Mouse (Mus musculus) neural tube, embryonic 10.5 days (tissue): ENCODE results near the gene Cpped1.

Source experiments
- DNase-seq: peaks from one replicate; pipeline ENCODE4 v3.0.0-alpha.2; 2017; ENCODE audit warnings: low spot score; ENCODE audit errors: extremely low spot score

The Cpped1 gene

DNA sequence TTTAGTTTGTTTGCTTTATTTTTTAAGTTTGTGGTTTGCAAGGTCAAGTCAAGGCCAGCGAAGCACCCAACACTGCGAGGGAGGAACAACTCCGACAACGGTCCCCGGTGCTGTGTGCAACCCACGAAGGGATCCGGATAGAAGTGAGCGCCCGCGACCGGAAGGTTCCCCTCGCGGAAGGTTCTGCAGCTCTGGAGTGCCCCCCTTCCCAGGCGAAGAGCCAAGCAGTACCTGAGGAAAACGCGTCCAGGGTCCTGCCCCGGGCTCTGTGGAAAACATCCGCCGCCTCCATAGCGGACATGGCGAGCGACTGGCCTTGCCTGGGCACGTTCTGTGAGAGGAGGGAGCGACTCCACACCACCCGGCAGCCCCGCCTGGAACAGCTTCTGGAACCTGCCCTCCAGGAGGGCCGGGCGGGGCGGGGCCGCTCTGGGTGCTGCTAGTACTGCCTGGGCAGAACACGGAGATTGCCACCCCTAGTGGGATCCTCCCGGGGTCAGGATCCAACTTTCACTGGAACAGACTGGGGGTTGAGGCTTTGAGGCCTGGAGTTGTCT, at the start of gene Cpped1:
TSS of gene Cpped1 (minus strand) at position 411 of the 557 bp plus-strand sequence.
- peak; percentile 90 for DNase-seq

DNA sequence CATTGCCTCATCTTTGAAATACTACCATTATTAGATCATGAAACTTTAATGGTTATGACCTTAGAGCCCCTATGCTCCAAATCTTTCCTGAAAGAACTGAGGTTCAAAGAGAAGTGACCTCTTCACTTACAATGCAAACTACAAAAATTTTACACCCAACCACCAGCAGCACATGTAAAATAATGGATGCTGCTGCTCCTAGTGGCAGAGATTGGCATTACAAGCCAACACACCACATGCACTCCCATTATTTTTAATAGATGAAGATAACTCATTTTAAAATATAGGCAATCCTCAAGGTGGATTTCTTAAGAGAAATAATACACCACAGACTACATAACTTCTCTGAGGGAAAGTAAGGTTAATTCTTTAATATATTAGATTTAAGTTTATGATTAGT, 31.2 kb upstream of the Cpped1 start:
- peak; percentile 17 for DNase-seq

DNA sequence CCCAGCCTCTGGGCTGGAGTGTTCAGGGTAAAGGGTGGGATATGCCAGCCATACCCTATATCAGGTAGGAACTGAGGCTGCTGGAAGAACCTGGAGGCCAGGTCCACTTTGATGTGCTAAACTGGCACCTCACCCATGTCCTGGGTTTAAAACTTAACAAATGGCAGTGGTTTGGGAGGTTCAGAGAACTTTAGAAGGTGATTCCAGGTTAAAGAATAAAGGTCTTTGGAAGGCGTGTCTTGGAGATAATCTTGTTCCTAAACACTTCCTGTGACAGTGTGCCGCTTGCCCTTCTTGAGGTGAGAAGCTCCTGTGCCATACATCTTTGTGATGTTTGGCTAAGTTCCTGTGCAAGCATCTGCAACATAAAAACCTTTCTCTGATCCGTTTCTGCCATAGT, 1.6 kb upstream of the Cpped1 start:
- no peak for DNase-seq

DNA sequence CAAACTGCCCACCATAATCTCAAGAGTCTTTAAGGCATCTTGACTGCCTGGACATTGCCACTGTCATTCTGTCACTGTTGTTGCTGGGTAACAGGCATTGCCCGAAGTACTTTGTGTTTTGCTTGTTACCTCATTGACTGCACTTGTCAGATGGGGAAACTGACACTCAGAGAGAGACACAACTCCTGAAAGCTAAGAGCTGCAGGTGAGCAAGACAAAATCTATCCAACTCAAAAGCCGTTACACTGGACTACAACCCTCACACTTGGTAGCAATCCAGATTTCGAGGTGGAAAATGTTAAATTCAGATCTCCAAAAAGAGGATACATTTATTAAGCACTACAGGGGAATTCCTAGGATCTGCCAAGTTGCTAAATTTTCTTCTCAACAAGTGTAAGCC, 572 bp upstream of the Cpped1 start:
- no peak for DNase-seq

DNA sequence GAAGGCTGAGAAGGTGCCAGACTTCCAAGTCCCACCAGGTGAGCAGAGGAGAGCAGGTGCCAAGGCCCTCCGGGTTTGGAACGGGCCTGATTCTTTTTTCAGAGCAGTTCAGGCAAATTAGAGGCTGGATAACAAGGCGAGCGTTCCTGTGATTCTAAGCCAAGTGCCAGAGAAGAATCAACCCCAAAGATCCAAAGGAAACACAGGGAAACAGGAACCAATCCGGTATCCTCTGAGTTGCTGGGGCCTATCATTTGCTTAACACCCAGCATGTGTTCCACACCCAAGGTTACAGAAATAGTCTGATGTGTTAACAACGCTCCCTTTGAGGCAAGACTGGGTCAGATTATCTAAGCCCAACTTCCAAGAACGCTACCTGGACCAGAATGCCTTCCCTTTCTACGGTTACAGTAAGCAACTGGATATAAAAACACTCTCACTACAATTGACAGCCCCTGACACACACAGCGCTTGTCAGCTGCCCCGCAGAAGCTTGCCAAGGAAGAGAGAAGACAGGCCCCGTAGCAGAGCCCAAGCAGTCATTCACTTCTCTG, 707 bp downstream of the Cpped1 start:
- no peak for DNase-seq

DNA sequence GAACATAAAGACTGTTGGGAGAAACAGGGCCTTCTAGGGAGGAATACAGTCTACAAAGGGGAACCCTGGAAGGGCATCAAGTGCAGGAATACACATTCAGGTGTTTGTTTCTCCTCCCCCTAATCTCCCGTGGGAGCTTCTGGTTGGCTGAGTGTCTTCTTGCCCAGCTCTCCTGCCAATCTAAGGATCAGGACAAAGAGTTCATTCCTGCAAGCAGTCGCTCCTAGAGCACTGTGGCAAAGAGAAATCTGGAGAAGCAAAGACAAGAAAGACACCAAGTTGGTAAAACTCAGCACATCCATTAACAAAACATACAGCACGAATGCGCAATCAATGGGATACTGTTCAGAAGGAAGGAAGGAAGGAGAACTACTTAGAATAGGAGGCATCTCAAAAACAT, 1.4 kb downstream of the Cpped1 start:
- no peak for DNase-seq

DNA sequence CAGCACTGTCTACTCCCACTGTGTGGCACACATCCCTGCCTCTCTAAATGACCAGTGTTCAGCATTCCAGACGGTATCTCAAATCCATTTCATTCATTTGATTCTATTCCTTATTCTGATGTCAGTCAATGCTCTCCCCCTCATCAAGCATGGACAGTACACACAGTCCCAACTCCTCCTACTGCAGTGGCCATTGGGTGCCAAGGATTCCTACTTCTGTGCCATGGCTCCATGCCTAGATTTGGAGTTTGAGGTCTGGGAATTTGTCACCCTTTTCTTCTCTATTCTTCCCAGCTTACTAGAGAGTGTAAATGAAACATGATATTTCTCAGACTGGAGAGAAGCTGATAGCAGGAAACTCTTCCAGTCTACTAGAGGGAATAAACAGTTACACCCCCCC, 2.3 kb downstream of the Cpped1 start:
- DNase-seq: no peak

DNA sequence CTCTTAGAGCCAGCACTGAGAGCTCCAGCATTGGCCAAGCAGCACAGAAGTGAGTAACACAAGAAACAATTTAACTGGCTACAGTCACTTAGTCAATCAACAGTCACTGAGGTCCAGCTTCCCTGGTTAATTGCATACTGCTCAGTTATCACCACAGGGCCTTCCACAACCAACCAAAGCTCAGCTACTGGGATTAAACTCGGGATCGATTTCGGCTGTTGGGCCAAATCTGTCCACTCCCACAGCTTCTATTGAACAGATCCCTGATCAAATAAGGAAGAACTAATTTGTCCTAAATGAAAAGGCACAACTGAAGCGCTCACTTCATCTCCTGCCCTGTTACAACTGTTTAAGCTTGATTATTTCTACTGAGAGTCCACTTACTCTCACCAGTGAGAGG, 4.0 kb downstream of the Cpped1 start:
- DNase-seq: no peak

DNA sequence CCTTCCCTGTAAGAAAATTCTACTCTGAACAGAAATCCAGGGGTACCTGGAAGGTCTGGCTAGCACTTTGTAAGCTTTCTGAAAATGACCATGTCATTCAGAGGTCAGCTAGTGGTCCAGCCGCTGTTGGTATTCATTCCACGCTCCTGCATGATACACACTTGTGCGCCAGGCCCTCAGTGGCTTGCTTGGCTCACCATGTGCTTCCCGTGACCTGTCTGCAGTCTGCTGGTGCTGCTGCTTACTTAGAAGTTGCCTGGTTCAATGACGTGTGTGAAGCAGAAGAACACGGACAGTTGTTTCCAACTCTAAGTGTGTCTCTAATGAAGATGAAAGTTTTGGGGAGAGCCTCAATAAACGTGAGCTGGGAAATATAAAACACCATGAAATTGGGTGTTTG, 7.2 kb downstream of the Cpped1 start:
- DNase-seq: no peak

DNA sequence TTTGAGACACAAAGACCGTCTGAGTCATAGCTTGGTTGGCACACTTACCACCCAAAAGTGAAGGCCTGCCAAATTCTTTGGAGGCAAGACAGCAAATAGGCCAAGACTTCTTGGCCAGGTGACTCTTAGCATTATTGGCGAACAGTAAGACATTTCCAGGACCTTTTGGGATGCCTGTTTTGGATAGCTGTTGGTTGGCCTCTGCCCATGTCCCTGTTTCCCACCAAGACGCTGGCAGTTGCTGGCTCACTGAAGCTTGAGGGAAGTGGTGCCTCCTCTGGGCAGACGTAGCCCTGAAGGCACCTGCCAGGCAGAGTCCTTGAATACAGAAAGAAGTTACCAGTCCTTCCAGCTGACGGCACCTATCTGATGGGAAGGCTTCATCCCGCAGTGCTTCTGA, 8.9 kb downstream of the Cpped1 start:
- DNase-seq: no peak

DNA sequence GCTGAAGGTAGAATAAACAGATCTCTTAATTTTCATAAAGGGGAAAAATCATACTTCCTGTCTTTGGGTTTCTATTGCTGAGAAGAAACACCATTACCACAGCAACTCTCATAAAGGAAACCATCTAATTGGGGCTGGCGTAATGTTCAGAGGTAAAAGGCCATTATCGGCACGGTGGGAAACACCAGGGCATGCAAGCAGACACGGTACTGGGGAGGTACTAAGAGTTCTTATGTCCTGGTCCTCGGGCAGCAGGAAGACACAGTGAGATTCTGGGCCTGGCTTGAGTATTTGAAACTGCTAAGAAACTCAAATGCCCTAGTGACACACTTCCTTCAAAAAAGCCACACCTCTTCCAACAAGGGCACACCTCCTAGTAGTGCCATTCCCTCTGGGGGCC, 12.8 kb downstream of the Cpped1 start:
- DNase-seq: no peak

DNA sequence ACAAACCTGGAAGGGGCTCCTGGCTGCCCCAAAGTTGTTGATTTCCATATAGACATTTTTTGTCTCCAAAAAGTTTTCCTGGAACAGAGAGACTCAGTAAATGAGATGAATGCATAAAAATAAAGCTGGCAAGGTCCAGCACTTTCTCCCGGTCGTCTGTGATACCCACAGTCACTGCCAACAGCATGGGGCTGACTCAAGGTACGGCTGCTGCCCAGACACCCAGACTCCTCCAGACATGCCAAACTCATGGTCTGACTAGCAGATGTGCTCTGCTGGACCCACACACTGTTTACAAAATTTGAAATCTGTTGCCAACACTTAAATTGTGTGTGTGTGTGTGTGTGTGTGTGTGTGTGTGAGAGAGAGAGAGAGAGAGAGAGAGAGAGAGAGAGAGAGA, 14.4 kb downstream of the Cpped1 start:
- DNase-seq: no peak

DNA sequence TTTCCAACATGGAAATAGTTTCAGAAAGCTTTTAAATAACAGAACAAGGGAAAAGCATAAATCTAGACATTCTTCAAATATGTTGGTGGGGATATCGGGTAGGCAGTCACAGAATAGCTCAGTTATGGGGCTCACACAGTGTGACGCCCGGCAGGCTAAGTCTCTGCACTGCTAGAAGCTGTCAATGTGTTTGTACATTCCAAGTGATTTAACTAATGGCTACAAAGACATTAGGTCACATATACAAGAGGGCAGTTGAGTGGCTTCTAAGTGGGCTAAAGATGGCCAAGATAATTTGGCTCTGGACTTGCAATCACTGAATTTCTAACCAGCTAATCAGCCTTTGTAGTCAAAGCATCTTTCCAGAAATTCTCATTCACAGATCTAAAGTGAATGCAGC, 19.1 kb downstream of the Cpped1 start:
- DNase-seq: no peak

DNA sequence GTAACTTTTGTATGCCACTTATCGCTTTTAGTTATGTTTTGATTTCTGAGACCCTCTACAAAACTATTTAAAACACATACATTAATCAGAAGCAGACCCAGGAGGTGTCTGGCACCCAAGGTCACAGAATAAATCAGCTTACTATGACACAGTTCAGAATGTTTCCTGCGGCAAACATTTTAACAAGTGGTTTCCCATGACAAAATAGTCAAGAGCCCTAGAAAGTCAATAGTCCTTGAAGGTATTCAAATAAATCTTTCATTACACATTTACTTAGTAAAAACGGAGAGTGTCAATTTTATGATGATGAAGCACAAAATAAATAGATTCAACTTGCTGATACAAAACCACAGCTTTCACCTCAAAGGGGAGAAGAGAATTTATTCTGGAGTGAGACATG, 19.5 kb downstream of the Cpped1 start:
- DNase-seq: no peak

DNA sequence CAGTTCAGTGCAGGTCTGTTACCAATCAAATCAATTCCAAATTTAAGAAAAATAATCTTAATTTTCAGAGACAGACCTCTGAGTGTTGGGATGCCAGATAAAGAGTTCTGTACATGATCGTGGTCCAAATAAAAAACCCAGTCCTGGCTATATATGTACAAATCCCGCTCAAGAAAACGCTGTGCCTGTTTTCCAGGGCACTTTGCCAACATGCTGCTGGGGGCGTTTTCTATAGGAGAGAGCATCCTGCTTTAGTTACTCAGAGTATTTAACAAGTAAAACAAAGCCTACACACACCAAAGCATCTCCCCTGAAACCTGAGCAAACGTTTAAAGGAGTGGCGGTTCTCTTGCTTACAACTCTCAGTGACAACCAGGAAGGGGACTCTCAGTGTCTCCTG, 27.4 kb downstream of the Cpped1 start:
- DNase-seq: no peak

DNA sequence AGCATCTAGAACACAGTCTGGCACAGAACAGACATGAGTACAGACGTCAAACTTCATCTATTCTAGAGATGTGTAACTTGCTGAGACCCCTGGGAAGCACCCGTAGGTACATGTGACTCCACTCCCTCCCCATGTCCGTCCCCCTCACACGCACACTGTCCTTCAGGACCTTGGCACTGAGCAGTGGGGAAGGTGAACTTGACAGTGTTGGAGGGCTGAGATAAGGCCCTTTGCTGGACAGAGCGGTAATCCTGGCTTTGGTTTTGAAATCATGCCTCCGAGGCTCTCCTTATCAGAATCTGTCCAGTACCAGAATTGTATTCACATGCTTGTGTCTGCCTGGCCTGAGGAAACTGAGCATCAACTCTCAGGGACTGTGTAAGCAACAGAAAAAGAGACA, 28.8 kb downstream of the Cpped1 start:
- DNase-seq: no peak

DNA sequence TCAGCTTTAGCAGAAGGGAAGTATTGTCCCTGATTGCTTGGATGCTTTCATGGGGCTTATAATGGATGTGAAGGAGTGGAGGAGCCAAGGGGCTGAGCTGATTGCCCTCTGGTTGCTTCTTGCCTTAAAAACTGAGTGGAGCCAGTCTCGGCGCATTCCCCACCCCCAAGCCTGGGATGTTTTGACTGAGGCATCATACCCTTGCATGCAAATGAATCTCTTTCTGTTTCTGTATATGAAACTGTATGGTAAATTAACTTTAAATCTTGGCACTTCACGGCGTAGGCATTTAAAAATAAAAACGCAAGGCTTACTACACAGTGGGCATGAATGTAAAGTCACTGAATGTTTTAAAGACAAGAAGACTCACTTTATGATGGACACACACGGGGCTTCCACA, 30.0 kb downstream of the Cpped1 start:
- DNase-seq: no peak

DNA sequence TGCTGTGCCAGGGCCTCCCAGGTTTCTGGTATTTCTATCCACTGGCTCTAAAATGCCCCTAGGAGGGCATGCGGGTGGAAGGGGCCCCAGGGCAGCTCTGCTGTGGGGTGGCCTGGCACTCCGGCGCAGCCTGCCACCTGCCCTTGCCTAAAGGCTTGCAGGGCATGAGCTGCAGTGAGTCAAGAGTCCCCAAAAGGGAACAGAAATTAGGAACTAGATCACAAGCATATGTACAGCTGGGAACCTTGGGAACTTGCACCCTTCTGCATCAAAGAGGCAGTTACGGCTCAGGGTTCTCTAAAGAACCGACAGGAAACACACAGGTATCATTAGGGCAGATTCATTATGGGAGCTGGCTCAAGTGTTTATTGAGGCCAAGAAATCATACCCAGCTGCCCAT, 34.0 kb downstream of the Cpped1 start:
- no peak for DNase-seq

DNA sequence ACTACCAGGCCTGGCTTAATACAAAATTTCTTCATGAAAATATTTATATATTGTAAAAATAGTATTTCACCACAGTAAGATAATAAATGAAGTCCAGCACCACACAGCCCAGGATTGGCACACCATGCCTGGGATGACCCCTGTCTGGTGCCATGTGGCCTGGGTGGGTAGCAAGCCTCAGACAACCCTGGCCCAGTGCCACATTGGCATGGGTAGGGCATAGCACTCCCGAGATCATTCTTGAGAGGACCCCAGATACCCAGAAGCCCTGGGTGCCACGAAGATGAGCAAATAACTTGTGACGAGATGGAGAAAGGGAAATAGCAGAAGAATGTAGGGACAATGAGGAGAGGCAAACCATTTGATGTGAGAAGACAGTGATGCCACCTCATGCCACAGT, 36.0 kb downstream of the Cpped1 start:
- no peak for DNase-seq

DNA sequence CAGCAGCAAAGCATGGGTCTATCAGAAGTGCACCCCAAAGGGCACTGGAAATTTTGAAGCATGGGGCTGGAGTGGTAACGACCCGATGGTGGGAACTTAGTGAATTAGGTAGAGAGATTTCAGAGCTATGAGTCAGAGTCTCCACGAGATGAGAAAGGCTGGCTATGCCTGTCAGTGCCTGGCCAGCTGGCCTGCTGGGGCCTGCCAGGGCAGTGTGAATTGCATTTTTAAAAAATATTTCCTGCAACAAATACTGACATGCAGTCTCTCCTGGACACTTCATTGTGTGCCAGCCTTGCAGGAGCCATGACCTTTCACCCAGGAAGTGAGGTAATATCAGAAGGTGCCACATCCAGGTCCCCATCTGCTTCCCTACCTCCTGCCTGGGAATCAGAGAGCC, 40.8 kb downstream of the Cpped1 start:
- DNase-seq: no peak

DNA sequence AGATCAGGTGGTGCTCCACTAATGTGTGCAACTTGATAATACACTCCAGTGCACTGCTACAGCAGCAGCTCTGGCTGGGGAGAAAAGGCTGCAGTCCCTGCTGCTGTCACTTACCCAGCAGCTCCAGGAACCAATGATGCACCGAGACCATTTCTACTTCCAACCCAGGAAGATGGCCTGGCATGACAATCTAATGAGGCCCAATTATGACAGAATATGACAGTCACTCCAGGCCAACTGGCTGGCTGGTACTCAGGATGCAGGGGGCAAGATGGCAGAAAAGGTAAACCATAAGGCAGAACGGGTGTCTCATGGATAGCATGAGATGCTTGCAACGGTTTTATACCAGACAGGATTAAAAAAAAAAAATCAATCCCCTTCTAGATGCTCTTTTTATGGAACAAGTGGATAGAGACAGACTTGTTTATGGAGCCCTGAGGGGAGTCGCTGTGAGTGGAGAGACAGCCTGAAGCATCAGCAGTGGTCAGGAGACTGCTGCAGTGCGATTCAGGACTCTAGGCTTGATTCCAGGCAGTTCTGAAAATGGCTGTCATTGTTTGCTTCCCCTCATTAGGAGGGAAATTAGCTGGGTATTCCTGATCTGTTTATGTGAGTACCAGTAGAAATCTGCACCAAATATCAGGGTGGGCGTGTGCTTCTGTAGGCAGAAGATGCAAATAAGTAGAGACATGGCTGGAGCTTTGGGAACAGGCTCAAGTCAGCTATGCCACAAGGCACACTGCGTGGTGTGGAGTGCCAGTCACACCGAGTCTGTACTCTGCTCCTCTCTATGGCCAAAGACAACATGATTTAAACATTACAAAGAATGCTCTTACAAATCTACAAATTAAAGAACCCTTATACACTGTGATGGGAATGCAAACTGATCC, 56.3 kb downstream of the Cpped1 start:
- no peak for DNase-seq

DNA sequence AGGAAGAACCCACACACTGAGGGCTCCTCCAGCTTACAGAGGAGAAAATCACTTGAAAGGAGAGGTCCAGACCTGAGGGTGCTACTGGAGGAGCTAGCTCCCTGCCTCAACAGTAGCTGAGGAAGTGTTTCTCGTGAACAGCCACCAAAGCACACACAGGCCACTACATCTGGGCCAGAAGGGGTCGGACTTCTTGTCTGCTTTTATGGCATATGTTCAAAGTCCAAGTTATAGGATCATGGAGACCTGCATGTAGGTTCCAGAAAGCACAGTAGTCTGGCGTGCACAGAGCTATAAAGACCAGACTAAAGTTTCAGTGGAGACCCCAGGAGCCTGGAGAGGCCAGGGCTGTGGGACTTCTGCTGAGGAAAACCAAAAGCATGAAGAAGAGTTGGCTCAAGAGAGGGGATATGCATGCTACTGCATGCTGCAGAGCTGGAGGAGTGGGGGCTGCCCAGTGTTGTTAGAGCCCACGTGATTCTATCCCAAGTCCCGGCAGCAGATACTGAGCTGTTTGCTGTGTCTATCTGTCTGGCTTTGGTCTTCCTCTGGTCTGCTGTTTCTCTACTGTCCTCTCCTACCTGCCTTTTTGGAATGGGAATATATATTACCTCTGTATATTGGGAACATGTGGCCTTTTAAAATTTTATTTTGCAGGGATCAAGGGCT, 60.1 kb downstream of the Cpped1 start:
- DNase-seq: no peak
